8 mouse cellular contexts compared by ENCODE assay signal in the genomic region with DNA sequence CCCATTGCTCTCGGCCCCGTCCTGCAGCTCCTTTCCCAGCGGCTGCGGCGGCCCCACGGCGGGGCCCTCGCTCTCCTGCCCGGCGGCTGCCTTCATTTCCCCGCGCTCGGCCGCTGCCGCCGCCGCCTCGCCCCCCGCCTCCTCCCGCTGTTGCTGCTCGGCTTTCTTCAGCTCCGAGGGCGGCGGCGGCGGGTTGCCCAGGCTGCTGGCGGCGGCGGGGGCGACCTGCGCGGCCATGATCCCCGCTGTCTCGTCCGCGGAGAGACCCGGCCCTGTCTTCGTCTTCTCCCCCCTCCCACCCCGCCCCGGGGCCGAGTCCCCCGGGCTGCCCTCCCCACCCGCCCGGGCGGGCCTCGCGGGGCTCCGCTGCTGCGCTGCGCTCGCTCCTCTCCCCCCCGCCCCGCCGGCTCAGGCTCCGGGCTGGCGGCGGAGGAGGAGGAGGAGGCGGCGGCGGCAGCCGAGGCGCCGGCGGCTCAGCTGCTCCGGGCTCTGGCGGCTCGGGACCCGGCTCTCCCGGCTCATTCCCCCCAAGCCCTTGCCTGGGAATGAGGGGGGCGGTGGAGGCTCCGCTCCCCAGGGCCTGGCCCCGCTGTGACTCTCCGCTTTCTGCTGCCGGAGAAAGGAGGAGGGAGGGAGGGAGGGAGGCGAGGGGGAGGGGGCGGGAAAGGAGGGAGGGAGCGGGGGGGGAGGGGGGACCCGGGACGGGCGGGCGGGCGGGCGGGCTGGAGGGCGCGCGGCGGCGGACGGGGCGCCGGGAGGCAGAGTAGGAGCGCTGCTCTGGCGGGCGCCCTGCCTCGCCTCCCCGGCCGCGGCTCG. TPM values are rescaled to one million over a fixed set of nuclear protein-coding genes. Genes with fewer than 3 reads are reported as not detected.
DNase-seq lines count a peak whose midpoint lies in the region; ATAC-seq and TF ChIP-seq lines count a peak whose summit lies in the region.

No protein-coding gene starts in this region.

- no peaks in the 10 kb centered on the region for H3K27me3 ChIP-seq in forebrain, embryonic 16.5 days (replicated peaks; ENCODE audit: control insufficient read depth, insufficient read depth, low read length)
- no peaks in the 10 kb centered on the region for H3K27me3 ChIP-seq in hindbrain, embryonic 10.5 days (ENCODE audit: insufficient read depth, poor library complexity, severe bottlenecking)

- H3K27ac ChIP-seq in ES-E14 (ENCODE audit: insufficient read depth, low read depth, low read length, poor library complexity, severe bottlenecking) = peak overlapping the region; percentile 99
- peak overlapping the region; percentile 98 for H3K27ac ChIP-seq in forebrain, embryonic 16.5 days (ENCODE audit: low read length)
- peak overlapping the region; percentile 100 for H3K27ac ChIP-seq in hindbrain, embryonic 10.5 days

- WGBS in forebrain, embryonic 16.5 days = under 1% methylated on average over 47 of the region's 99 CpGs
- 2% methylated on average over 67 of the region's 99 CpGs for WGBS in hindbrain, embryonic 10.5 days

- H3K4me1 ChIP-seq in ES-E14 (ENCODE audit: control insufficient read depth in 2 of 2, insufficient read depth in 2 of 2, low read length in 2 of 2, poor library complexity in 1 of 2) = peaks cover 7 to 13% of the 10 kb centered on the region in 2 experiments; a peak in 3 of 4 replicates
- peaks cover 45% of the 10 kb centered on the region for H3K4me1 ChIP-seq in forebrain, embryonic 16.5 days (replicated peaks; ENCODE audit: control insufficient read depth, insufficient read depth, low read length)
- H3K4me1 ChIP-seq in hindbrain, embryonic 10.5 days (replicated peaks) = peaks cover 64% of the 10 kb centered on the region

- peaks cover 7% of the 10 kb centered on the region; the same call in 1 of the 2 replicates for H3K36me3 ChIP-seq in ES-E14 (ENCODE audit: control insufficient read depth, insufficient read depth, low read length, poor library complexity, severe bottlenecking)
- no peaks in the 10 kb centered on the region for H3K36me3 ChIP-seq in forebrain, embryonic 16.5 days (ENCODE audit: control insufficient read depth, insufficient read depth)
- peaks cover 24% of the 10 kb centered on the region for H3K36me3 ChIP-seq in hindbrain, embryonic 10.5 days

- H3K4me2 ChIP-seq in forebrain, embryonic 16.5 days (ENCODE audit: low read length) = peak overlapping the region; percentile 85; the same call in 1 of the 2 replicates

- no peak for DNase-seq in ES-E14 (ENCODE audit: low read depth, low spot score)
- peak; percentile 37 for DNase-seq in c-Kit-negative CD71-positive TER-119-positive erythroid progenitor cells, embryonic 14.5 days (ENCODE audit: low read depth, low spot score)
- peak; percentile 86 for DNase-seq in hindbrain, embryonic 10.5 days (ENCODE audit: low spot score)
- peak; percentile 70 to 71 for DNase-seq in layer of hippocampus, postnatal 14 days (ENCODE audit: low spot score in 2 of 2)
- peak; percentile 59 for DNase-seq in lung, postnatal 25 days (ENCODE audit: low spot score)
- peak; percentile 37 to 43 for DNase-seq in right cerebral cortex, postnatal 36 days (ENCODE audit: low spot score in 2 of 2)
- DNase-seq in urinary bladder, postnatal 36 days (ENCODE audit: low spot score in 2 of 2) = peak; percentile 54 to 61

- ATAC-seq in forebrain, embryonic 16.5 days = peak; percentile 44

- no peaks in the 10 kb centered on the region for H3K9me3 ChIP-seq in ES-E14 (ENCODE audit: control insufficient read depth, insufficient read depth, low read depth, low read length)
- no peaks in the 10 kb centered on the region for H3K9me3 ChIP-seq in forebrain, embryonic 16.5 days (ENCODE audit: control insufficient read depth, low read length)
- no peaks in the 10 kb centered on the region for H3K9me3 ChIP-seq in hindbrain, embryonic 10.5 days

- H3K4me3 ChIP-seq in ES-E14 (ENCODE audit: insufficient read depth in 1 of 2, low read depth in 1 of 2, low read length in 2 of 2, poor library complexity in 1 of 2, severe bottlenecking in 1 of 2) = peak overlapping the region; percentile 78 to 86
- peak overlapping the region; percentile 89 for H3K4me3 ChIP-seq in forebrain, embryonic 16.5 days (replicated peaks; ENCODE audit: low read length)
- peak overlapping the region; percentile 100 for H3K4me3 ChIP-seq in hindbrain, embryonic 10.5 days

- in situ Hi-C loops in ES-E14 (cut with MboI; ENCODE audit: low sequenced_read_pairs in 2 of 2, unreplicated experiment in 2 of 2) = no loop called here

- H3K9ac ChIP-seq in ES-E14 (ENCODE audit: insufficient read depth, low read depth, low read length, poor library complexity, severe bottlenecking) = peak overlapping the region; percentile 94
- H3K9ac ChIP-seq in forebrain, embryonic 16.5 days (replicated peaks; ENCODE audit: low read depth, low read length) = peak overlapping the region; percentile 100

TF ChIP-seq in ES-E14, 5 proteins besides CTCF, POLR2A, EP300 and RAD21:
- TF ChIP-seq CHD2 (IDR thresholded peaks at IDR 0.05; ENCODE audit: low read depth, low read length) (no peak), ZNF384 (IDR thresholded peaks at IDR 0.05; ENCODE audit: low read depth, low read length) (no peak), ZC3H11A (IDR thresholded peaks at IDR 0.05; ENCODE audit: borderline replicate concordance, low read depth, low read length) (no peak), MAFK (IDR thresholded peaks at IDR 0.05; ENCODE audit: insufficient read depth, low read depth, low read length) (no peak), HCFC1 (IDR thresholded peaks at IDR 0.05; ENCODE audit: borderline replicate concordance, insufficient read depth, low read length) (no peak)

RNA-seq across cellular contexts. Expression of a gene that starts 3.0 kb away (rescaled TPM):
- 62.6 and 75.6 TPM in 2 replicates for total RNA-seq in ES-E14 (2012; rRNA removed)
- 36.4 and 41.4 TPM in 2 replicates for polyA plus RNA-seq in forebrain, embryonic 16.5 days (2015; fragmentation: Nextera tagmentation; extraction: Ambion mirVana)
- polyA plus RNA-seq in hindbrain, embryonic 10.5 days (2016; fragmentation: Nextera tagmentation; extraction: Ambion mirVana) = 36.0 and 37.5 TPM in 2 replicates
- total RNA-seq in layer of hippocampus, postnatal 14 days (2021) = 10 to 100 TPM; 75.3 to 76.5 TPM
